ENCODE assay signal across 17 mouse cellular contexts in the genomic region with DNA sequence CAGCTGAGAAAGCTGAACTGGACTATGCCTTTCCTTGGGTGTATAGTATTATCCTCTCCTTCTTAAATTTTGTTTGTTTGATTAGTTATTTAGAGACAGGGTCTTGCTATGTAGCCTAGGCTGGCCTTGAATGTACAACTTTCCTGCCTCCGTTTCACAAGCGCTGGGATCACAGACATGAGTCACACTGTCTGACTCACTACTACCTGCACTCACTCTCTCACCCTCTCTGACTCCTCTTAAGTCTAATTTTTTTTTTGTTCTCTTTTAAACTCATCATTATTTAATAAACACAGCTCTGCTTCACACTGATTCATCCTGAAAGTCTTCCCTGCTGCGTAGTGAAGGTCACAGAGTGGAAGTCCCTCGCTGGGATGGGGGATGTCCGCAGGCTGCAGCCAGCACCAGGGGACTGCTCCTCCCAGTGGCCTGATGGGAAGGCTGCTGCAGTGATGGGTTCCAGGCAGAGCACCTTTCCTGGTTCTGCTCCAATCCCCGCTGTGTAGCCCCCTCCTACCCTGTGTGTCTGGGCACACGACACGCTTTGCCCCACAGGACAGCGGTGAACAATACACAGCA. TPM values are rescaled to one million over a fixed set of nuclear protein-coding genes. Genes with fewer than 3 reads are reported as not detected.
A peak's percentile ranks its signal among the peaks of the same experiment; 100 is the strongest.
DNase-seq lines count a peak whose midpoint lies in the region; ATAC-seq and TF ChIP-seq lines count a peak whose summit lies in the region.
"Had no signal": no experiment of that assay in that cellular context is flagged by ENCODE, and none has a peak within 500 bp of the region (broad histone marks: within the 10 kb centered on the region; RNA-seq: fewer than 3 reads in every experiment).

No protein-coding gene starts in this region.

- no peaks in the 10 kb centered on the region for H3K9me3 ChIP-seq in midbrain, embryonic 15.5 days
- no peaks in the 10 kb centered on the region for H3K9me3 ChIP-seq in midbrain, embryonic 13.5 days
- H3K9me3 ChIP-seq: heart, embryonic 10.5 days; hindbrain, embryonic 10.5 days had no signal

- no peak overlapping the region for H3K27ac ChIP-seq in midbrain, embryonic 15.5 days
- H3K27ac ChIP-seq in midbrain, embryonic 13.5 days = no peak overlapping the region
- H3K27ac ChIP-seq in olfactory bulb, adult 2 months (ENCODE audit: insufficient read depth, low read depth, low read length) = no peak overlapping the region
- H3K27ac ChIP-seq: heart, embryonic 10.5 days; hindbrain, embryonic 10.5 days had no signal

- H3K9ac ChIP-seq in midbrain, embryonic 15.5 days = no peak overlapping the region
- H3K9ac ChIP-seq in midbrain, embryonic 13.5 days (replicated peaks) = no peak overlapping the region

- 0 out of 2 replicates have a peak, but pooled peaks have one; percentile 44 for ATAC-seq in midbrain, embryonic 15.5 days (replicated peaks)
- ATAC-seq in midbrain, embryonic 13.5 days = no peak

- TF ChIP-seq POLR2A in olfactory bulb, adult 2 months (IDR thresholded peaks at IDR 0.05; ENCODE audit: insufficient read depth, low read depth, low read length) = no peak

- DNase-seq in MN1 (ENCODE audit: low spot score) = peak; percentile 36
- peak; percentile 16 for DNase-seq in adrenal gland, postnatal 25 days
- no peak for DNase-seq in B cell, adult 2 months
- DNase-seq in cerebellum, postnatal 14 days = no peak
- no peak for DNase-seq in thymus, postnatal 36 days
- DNase-seq: kidney, adult 9 months; lung, postnatal 4 days had no signal

- 39% methylated on average over 9 of the region's 9 CpGs for WGBS in midbrain, embryonic 15.5 days
- 45% methylated on average over 9 of the region's 9 CpGs for WGBS in midbrain, embryonic 13.5 days
- 49% methylated on average over 9 of the region's 9 CpGs for WGBS in olfactory bulb, adult 2 months

- peak; percentile 7; the same call in 1 of the 2 replicates for TF ChIP-seq CTCF in olfactory bulb, adult 2 months (IDR thresholded peaks at IDR 0.05; ENCODE audit: insufficient read depth, low read depth, low read length)

- no peaks in the 10 kb centered on the region for H3K36me3 ChIP-seq in midbrain, embryonic 15.5 days (replicated peaks)
- no peaks in the 10 kb centered on the region for H3K36me3 ChIP-seq in midbrain, embryonic 13.5 days
- H3K36me3 ChIP-seq: heart, embryonic 10.5 days; hindbrain, embryonic 10.5 days had no signal

- H3K27me3 ChIP-seq in midbrain, embryonic 15.5 days (replicated peaks) = no peaks in the 10 kb centered on the region
- H3K27me3 ChIP-seq in midbrain, embryonic 13.5 days = no peaks in the 10 kb centered on the region

- no peak overlapping the region for H3K4me2 ChIP-seq in midbrain, embryonic 15.5 days
- no peak overlapping the region for H3K4me2 ChIP-seq in midbrain, embryonic 13.5 days (replicated peaks)

- H3K4me1 ChIP-seq in midbrain, embryonic 15.5 days = 0 out of 2 replicates have a peak, but pooled peaks cover 4% of the 10 kb centered on the region
- 0 out of 2 replicates have a peak, but pooled peaks cover 4% of the 10 kb centered on the region for H3K4me1 ChIP-seq in midbrain, embryonic 13.5 days (replicated peaks)
- peaks cover 14% of the 10 kb centered on the region for H3K4me1 ChIP-seq in olfactory bulb, adult 2 months (ENCODE audit: control insufficient read depth, insufficient read depth, low read length)
- H3K4me1 ChIP-seq: hindbrain, embryonic 10.5 days had no signal

- no peak overlapping the region for H3K4me3 ChIP-seq in midbrain, embryonic 15.5 days
- no peak overlapping the region for H3K4me3 ChIP-seq in midbrain, embryonic 13.5 days (replicated peaks)
- H3K4me3 ChIP-seq in olfactory bulb, adult 2 months (ENCODE audit: insufficient read depth, low read depth, low read length) = no peak overlapping the region
- H3K4me3 ChIP-seq: heart, embryonic 10.5 days; hindbrain, embryonic 10.5 days had no signal

RNA-seq across cellular contexts. Expression of a gene that starts 22.8 kb away (rescaled TPM):
- not detected in 2 replicates for polyA plus RNA-seq in midbrain, embryonic 15.5 days (2015; fragmentation: Nextera tagmentation; extraction: Ambion mirVana)
- polyA plus RNA-seq in midbrain, embryonic 13.5 days (2015; fragmentation: Nextera tagmentation; extraction: Ambion mirVana) = not detected in 2 replicates
- 3.0 and 6.3 TPM in 2 replicates for total RNA-seq in adrenal gland, postnatal 25 days (2021)
- polyA plus RNA-seq in olfactory bulb, adult 2 months (2012; ENCODE audit: insufficient read depth, insufficient read length, low replicate concordance, missing spikeins) = not detected in 2 replicates
- total RNA-seq: neutrophil, adult 5-6 weeks had no signal
- polyA plus RNA-seq: cortical plate, adult 2 months; forebrain, embryonic 11.5 days; heart, embryonic 10.5 days; hindbrain, embryonic 10.5 days; liver, adult 2 months; small intestine, adult 2 months had no signal

Comparison
In these comparisons a context has a peak if more than half of its experiments do, and no peak if none do; other contexts are left out.
1. DNase-seq: peak in MN1 (single experiment) and adrenal gland, postnatal 25 days (single experiment); none in B cell, adult 2 months (0 of 2), cerebellum, postnatal 14 days (0 of 2) and thymus, postnatal 36 days (0 of 2).